Mouse (Mus musculus) liver, embryonic 12.5 days (tissue): ENCODE results near the gene Ttc37. TPM values are rescaled to one million over a fixed set of nuclear protein-coding genes. Genes with fewer than 3 reads are reported as not detected.
A peak's percentile ranks its signal among the peaks of the same experiment; 100 is the strongest.

Experiments used
- ATAC-seq: fragments of 200-750 bp; cut with Nextera tagmentation; 2 replicates; pipeline ENCODE4 v1.8.0; 2017; ENCODE audit warnings: moderate number of reproducible peaks, mild to moderate bottlenecking, moderate library complexity
- H3K27ac ChIP-seq: fragments of 300-500 bp; sonication (generic); 2 replicates; pipeline ENCODE4 v1.5.1; 2016; ENCODE audit warnings: mild to moderate bottlenecking
- H3K27me3 ChIP-seq: fragments of 300-500 bp; sonication (generic); replicated peaks from 2 replicates; pipeline ENCODE4 v1.6.1; 2016; ENCODE audit warnings: mild to moderate bottlenecking, moderate library complexity
- H3K36me3 ChIP-seq: fragments of 300-500 bp; sonication (generic); 2 replicates; pipeline ENCODE4 v1.6.1; 2016; ENCODE audit warnings: mild to moderate bottlenecking, moderate library complexity
- H3K4me1 ChIP-seq: fragments of 300-500 bp; sonication (generic); 2 replicates; pipeline ENCODE4 v1.6.1; 2016
- H3K4me2 ChIP-seq: fragments of 300-500 bp; sonication (generic); 2 replicates; pipeline ENCODE4 v1.6.1; 2016; ENCODE audit warnings: mild to moderate bottlenecking, moderate library complexity
- H3K4me3 ChIP-seq: fragments of 300-500 bp; sonication (generic); 2 replicates; pipeline ENCODE4 v1.5.1; 2016; ENCODE audit warnings: mild to moderate bottlenecking, moderate library complexity
- H3K9ac ChIP-seq: fragments of 300-500 bp; sonication (generic); 2 replicates; pipeline ENCODE4 v1.6.1; 2016; ENCODE audit warnings: mild to moderate bottlenecking, moderate library complexity
- H3K9me3 ChIP-seq: fragments of 300-500 bp; sonication (generic); replicated peaks from 2 replicates; pipeline ENCODE4 v1.6.1; 2016; ENCODE audit warnings: mild to moderate bottlenecking, moderate library complexity
- WGBS: fragments of 180-500 bp; shearing (Covaris S2); methylation state at CpG from one replicate; pipeline ENCODE4 v1.1.7; 2016; ENCODE audit not compliant: insufficient replicate concordance; 5-methylcytosine and 5-hydroxymethylcytosine counted together
- polyA plus RNA-seq: library from polyadenylated mRNA; unstranded; fragments of >200 nt; fragmentation: Nextera tagmentation; extraction: Ambion mirVana; gene quantifications from 2 replicates; pipeline ENCODE4 v1.2.1, GENCODE M21; 2016

The Ttc37 gene
- polyA plus RNA-seq, result 9.5 and 10.1 TPM in 2 replicates

GRCm38 (mm10) chr13:76098493-76099303, at the start of gene Ttc37, which contains the start of gene Arsk:
Gene Ttc37 (plus strand): TSS chr13:76098734.
Gene Arsk (minus strand): TSS chr13:76098660.
- Histone ChIP-seq H3K4me1 (peaks cover 24% of the 10 kb centered on the region; the same call in 1 of the 2 replicates), H3K4me2 (peak within 1 kb of the TSS; percentile 80), H3K36me3 (peaks cover 8% of the 10 kb centered on the region), H3K9ac (peak within 1 kb of the TSS; percentile 83), H3K4me3 (peak within 1 kb of the TSS; percentile 90), H3K9me3 (no peaks in the 10 kb centered on the region), H3K27ac (peak within 1 kb of the TSS; percentile 90), H3K27me3 (no peaks in the 10 kb centered on the region)
- under 1% methylated on average over 34 of the region's 34 CpGs for WGBS
- peak; percentile 98 for ATAC-seq

GRCm38 (mm10) chr13:76055391-76056232, 42.9 kb upstream of the Ttc37 start:
- peak overlapping the region; percentile 77 for H3K9ac ChIP-seq
- H3K27ac ChIP-seq, result peak overlapping the region; percentile 88
- H3K9me3 ChIP-seq, result no peaks in the 10 kb centered on the region
- H3K4me2 ChIP-seq, result peak overlapping the region; percentile 95
- H3K4me1 ChIP-seq, result peaks cover 32% of the 10 kb centered on the region
- ATAC-seq, result peak; percentile 96
- peaks cover 39% of the 10 kb centered on the region for H3K27me3 ChIP-seq
- no peaks in the 10 kb centered on the region for H3K36me3 ChIP-seq
- peak overlapping the region; percentile 64 for H3K4me3 ChIP-seq
- under 1% methylated on average over 59 of the region's 59 CpGs for WGBS

- Histone ChIP-seq H3K27me3 (peaks cover 39% of the 10 kb centered on the region), H3K36me3 (no peaks in the 10 kb centered on the region), H3K4me3 (peak overlapping the region; percentile 64), H3K9me3 (no peaks in the 10 kb centered on the region), H3K4me1 (peaks cover 32% of the 10 kb centered on the region), H3K27ac (peak overlapping the region; percentile 88), H3K4me2 (peak overlapping the region; percentile 95), H3K9ac (peak overlapping the region; percentile 77)
- under 1% methylated on average over 34 of the region's 34 CpGs for WGBS
- peak; percentile 79 for ATAC-seq
Observed at GRCm38 (mm10) chr13:76056261-76056724, 42.2 kb upstream of the Ttc37 start.

- Histone ChIP-seq H3K4me3 (peak within 1 kb of the TSS; percentile 64), H3K9me3 (no peaks in the 10 kb centered on the region), H3K4me1 (peaks cover 32% of the 10 kb centered on the region), H3K27ac (peak within 1 kb of the TSS; percentile 88), H3K36me3 (no peaks in the 10 kb centered on the region), H3K27me3 (peaks cover 39% of the 10 kb centered on the region), H3K4me2 (peak within 1 kb of the TSS; percentile 95), H3K9ac (peak within 1 kb of the TSS; percentile 77)
- WGBS, result 20% methylated on average over 8 of the region's 10 CpGs
- ATAC-seq, result no peak
Observed at GRCm38 (mm10) chr13:76056896-76057266, 41.7 kb upstream of the Ttc37 start, which contains the start of gene Gpr150. Gene Gpr150 (minus strand): TSS chr13:76056996.

- peaks cover 32% of the 10 kb centered on the region for H3K4me1 ChIP-seq
- H3K9ac ChIP-seq, result no peak overlapping the region; the same call in 1 of the 2 replicates
- H3K36me3 ChIP-seq, result peaks cover 5% of the 10 kb centered on the region; the same call in 1 of the 2 replicates
- H3K4me3 ChIP-seq, result peak overlapping the region; percentile 64
- WGBS, result 70% methylated on average over 10 of the region's 10 CpGs
- H3K27ac ChIP-seq, result no peak overlapping the region
- H3K27me3 ChIP-seq, result peaks cover 39% of the 10 kb centered on the region
- ATAC-seq, result no peak
- no peaks in the 10 kb centered on the region for H3K9me3 ChIP-seq
- peak overlapping the region; percentile 95 for H3K4me2 ChIP-seq
Observed at GRCm38 (mm10) chr13:76057267-76058069, 41.1 kb upstream of the Ttc37 start.

- H3K4me1 ChIP-seq, result peaks cover 26% of the 10 kb centered on the region
- H3K4me2 ChIP-seq, result no peak overlapping the region
- H3K9me3 ChIP-seq, result no peaks in the 10 kb centered on the region
- no peak overlapping the region for H3K4me3 ChIP-seq
- peaks cover 30% of the 10 kb centered on the region for H3K27me3 ChIP-seq
- 81% methylated on average over 4 of the region's 4 CpGs for WGBS
- H3K36me3 ChIP-seq, result peaks cover 11% of the 10 kb centered on the region
- H3K9ac ChIP-seq, result no peak overlapping the region
- no peak for ATAC-seq
- no peak overlapping the region for H3K27ac ChIP-seq
Observed at GRCm38 (mm10) chr13:76059591-76059990, 38.9 kb upstream of the Ttc37 start.

- no peak overlapping the region for H3K4me2 ChIP-seq
- no peaks in the 10 kb centered on the region for H3K9me3 ChIP-seq
- no peak overlapping the region for H3K4me3 ChIP-seq
- no peak overlapping the region for H3K9ac ChIP-seq
- 0 out of 2 replicates have a peak, but pooled peaks cover 3% of the 10 kb centered on the region for H3K4me1 ChIP-seq
- no peak for ATAC-seq
- 83% methylated on average over 3 of the region's 3 CpGs for WGBS
- H3K27me3 ChIP-seq, result peaks cover 12% of the 10 kb centered on the region
- H3K36me3 ChIP-seq, result peaks cover 24% of the 10 kb centered on the region
- H3K27ac ChIP-seq, result no peak overlapping the region
Observed at GRCm38 (mm10) chr13:76062126-76062525, 36.4 kb upstream of the Ttc37 start.

GRCm38 (mm10) chr13:76062569-76062968, 36.0 kb upstream of the Ttc37 start:
- 88% methylated on average over 3 of the region's 3 CpGs for WGBS
- peaks cover 9% of the 10 kb centered on the region for H3K27me3 ChIP-seq
- H3K4me1 ChIP-seq, result no peaks in the 10 kb centered on the region
- H3K36me3 ChIP-seq, result peaks cover 24% of the 10 kb centered on the region
- no peak overlapping the region for H3K4me2 ChIP-seq
- H3K27ac ChIP-seq, result no peak overlapping the region
- no peak for ATAC-seq
- H3K9ac ChIP-seq, result no peak overlapping the region
- no peak overlapping the region for H3K4me3 ChIP-seq
- H3K9me3 ChIP-seq, result no peaks in the 10 kb centered on the region

- no peak for ATAC-seq
- no peaks in the 10 kb centered on the region for H3K4me1 ChIP-seq
- no peaks in the 10 kb centered on the region for H3K27me3 ChIP-seq
- H3K27ac ChIP-seq, result no peak overlapping the region
- H3K9me3 ChIP-seq, result no peaks in the 10 kb centered on the region
- peaks cover 24% of the 10 kb centered on the region for H3K36me3 ChIP-seq
- 82% methylated on average over 4 of the region's 4 CpGs for WGBS
- no peak overlapping the region for H3K4me3 ChIP-seq
- H3K9ac ChIP-seq, result no peak overlapping the region
- no peak overlapping the region for H3K4me2 ChIP-seq
Observed at GRCm38 (mm10) chr13:76063548-76063947, 35.0 kb upstream of the Ttc37 start.

- no peak overlapping the region for H3K4me2 ChIP-seq
- H3K27ac ChIP-seq, result no peak overlapping the region
- no peak for ATAC-seq
- no peaks in the 10 kb centered on the region for H3K27me3 ChIP-seq
- no peak overlapping the region for H3K9ac ChIP-seq
- H3K9me3 ChIP-seq, result no peaks in the 10 kb centered on the region
- peaks cover 24% of the 10 kb centered on the region for H3K36me3 ChIP-seq
- no peaks in the 10 kb centered on the region for H3K4me1 ChIP-seq
- no peak overlapping the region for H3K4me3 ChIP-seq
- 86% methylated on average over 13 of the region's 13 CpGs for WGBS
Observed at GRCm38 (mm10) chr13:76064363-76064945, 34.1 kb upstream of the Ttc37 start.

GRCm38 (mm10) chr13:76074323-76074722, 24.2 kb upstream of the Ttc37 start:
- 29% methylated on average over 1 of the region's 1 CpGs for WGBS
- Histone ChIP-seq H3K4me1 (no peaks in the 10 kb centered on the region), H3K36me3 (no peaks in the 10 kb centered on the region), H3K9me3 (no peaks in the 10 kb centered on the region), H3K27ac (no peak overlapping the region), H3K9ac (no peak overlapping the region), H3K4me3 (no peak overlapping the region), H3K27me3 (no peaks in the 10 kb centered on the region), H3K4me2 (no peak overlapping the region)
- ATAC-seq, result no peak
